Mouse (Mus musculus): ENCODE results near the gene Kcna4. TPM values are rescaled to one million over a fixed set of nuclear protein-coding genes. Genes with fewer than 3 reads are reported as not detected.

Kcna4 gene
- 1 to 10 TPM; 2.5 to 3.2 TPM for total RNA-seq (2021)

DNA sequence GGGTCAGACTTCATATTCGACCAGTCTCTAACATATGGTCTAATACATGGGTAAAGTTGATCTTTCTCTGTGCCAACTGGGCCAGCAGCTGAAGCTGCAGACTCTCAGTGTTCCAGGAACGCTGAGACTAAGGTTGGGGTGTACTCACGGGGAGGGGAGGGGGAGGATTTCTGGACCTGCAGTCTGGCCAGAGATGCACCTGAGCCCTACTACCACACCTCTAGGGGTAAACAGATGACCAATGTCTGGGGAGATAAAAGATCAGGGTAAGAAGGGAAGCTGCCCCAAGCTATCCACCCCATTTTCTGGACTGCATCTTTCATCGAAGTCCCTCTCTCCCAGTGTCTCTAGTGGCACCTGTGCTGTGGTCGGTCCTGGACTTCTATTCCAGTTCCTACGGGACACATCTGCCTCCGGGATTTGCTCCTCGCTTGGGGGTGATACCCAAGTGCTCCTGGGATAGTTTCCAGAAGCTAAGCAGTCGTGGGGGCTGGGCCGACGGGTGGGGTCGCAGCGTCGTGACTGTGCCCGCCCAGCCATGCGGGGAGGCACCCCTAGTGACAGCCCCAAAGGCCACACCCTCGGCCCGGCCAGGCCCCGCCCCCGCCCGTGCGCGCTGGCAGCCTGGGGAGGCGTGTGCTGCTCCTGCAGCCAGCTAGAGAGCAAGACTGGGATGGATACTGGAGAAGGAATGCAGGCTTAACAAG is at the start of gene Kcna4:
Gene Kcna4, plus strand, starts transcription at position 650 of the 707 bp plus-strand sequence.
- DNase-seq (ENCODE audit: low spot score) = peak; percentile 3
- intact Hi-C loops (cut with DNase I) = loop anchor here (5.0 kb wide), 1 partner anchor 58 kb away; no protein-coding TSS in a partner anchor

GRCm38 (mm10) chr2:107258091-107258490 is 32.3 kb upstream of the Kcna4 start:
- no peak for DNase-seq (ENCODE audit: low spot score)
- intact Hi-C loops (cut with DNase I) = no loop called here

DNA sequence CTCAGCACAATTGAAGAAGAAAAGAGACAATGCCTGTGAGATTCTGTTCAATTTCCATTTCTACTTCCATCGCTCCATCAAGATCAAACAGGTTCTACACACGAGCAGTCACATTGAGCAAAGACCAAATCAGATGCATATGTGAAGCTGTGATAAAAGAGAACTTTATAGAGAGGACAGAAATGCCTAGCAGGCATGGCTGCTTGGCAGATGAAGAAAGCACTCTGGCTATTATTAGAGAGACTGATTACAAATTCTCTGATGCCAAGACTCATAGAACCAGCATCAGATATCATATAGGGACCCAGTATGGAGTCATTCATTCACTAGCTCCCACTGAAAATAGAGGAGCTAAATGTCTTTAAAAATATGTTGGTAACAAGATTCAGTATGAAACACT is 24.2 kb upstream of the Kcna4 start:
- no peak for DNase-seq (ENCODE audit: low spot score)
- intact Hi-C loops (cut with DNase I) = no loop called here

- intact Hi-C loops (cut with DNase I) = no loop called here
Observed at GRCm38 (mm10) chr2:107270050-107270449, 20.4 kb upstream of the Kcna4 start.

GRCm38 (mm10) chr2:107290697-107291019 is 219 bp downstream of the Kcna4 start:
- DNase-seq (ENCODE audit: low spot score) = no peak
- intact Hi-C loops (cut with DNase I) = loop anchor here (5.0 kb wide), 1 partner anchor 58 kb away; no protein-coding TSS in a partner anchor

More at GRCm38 (mm10) chr2:107270050-107270449, 20.4 kb upstream of the Kcna4 start:
- DNase-seq (ENCODE audit: low spot score) = no peak

GRCm38 (mm10) chr2:107291142-107291541 is 703 bp downstream of the Kcna4 start:
- intact Hi-C loops (cut with DNase I) = loop anchor here (5.0 kb wide), 1 partner anchor 59 kb away; no protein-coding TSS in a partner anchor
- no peak for DNase-seq (ENCODE audit: low spot score)

GRCm38 (mm10) chr2:107294521-107294920 is 4.1 kb downstream of the Kcna4 start:
- intact Hi-C loops (cut with DNase I) = loop anchor here (5.0 kb wide), 1 partner anchor 62 kb away; no protein-coding TSS in a partner anchor

DNA sequence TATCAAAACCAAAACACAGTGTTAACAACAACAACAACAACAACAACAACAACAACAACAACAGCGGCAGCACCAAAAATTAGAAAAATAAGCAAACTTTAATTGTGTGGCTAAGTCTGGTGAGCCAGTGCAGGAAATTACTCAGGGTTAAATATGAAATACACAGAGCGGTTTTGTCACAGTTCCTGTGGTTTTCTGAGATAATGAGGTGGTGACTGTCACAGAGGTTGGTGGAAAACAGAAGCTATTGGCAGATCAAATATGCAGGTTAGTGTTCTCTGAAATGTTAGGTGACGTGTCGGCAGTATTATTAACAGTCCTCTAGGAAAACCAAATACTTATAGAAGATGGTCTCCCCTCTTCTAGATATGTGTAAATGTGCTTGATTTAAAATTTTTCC is 11.4 kb downstream of the Kcna4 start:
- intact Hi-C loops (cut with DNase I) = no loop called here
- no peak for DNase-seq (ENCODE audit: low spot score)

More at GRCm38 (mm10) chr2:107294521-107294920, 4.1 kb downstream of the Kcna4 start:
- DNase-seq (ENCODE audit: low spot score) = no peak

DNA sequence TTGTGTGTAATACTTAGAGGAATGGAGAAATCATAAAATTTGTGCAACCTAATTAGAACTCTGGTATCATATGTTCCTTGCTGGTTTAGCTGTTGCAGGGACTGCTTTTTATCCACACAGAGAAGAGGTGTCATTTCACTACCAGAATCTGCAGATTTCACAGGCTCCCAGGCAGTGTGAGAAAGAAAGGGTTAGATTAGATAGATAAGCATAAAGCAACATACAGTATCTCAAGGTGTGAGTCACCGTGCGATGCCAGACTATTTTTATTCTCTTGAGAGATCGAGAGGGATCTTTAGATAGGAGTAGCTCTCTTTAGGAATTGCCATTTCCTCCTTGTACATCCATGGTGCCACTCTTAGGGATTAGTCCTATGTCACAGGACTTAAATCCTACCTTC is 14.3 kb downstream of the Kcna4 start:
- DNase-seq (ENCODE audit: low spot score) = no peak
- intact Hi-C loops (cut with DNase I) = no loop called here

DNA sequence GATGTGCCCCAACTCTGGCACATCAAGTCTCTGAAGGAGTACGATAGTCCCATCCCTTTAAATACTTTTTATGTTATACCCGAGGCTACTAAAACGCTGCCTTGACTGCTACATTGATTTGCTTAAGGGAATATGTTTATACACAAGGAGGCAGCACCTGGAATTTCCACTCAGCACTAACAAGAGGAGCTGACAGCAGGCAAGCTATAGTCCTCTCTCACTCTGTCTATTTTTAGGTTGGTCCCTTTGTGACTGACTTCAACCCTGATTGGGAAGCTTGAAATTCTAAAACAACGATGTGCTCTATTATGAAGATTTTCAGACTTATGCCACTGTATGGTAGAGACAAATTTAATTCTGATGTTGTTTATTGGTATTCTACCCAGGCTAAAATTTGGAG is 15.6 kb downstream of the Kcna4 start:
- DNase-seq (ENCODE audit: low spot score) = no peak
- intact Hi-C loops (cut with DNase I) = no loop called here

DNA sequence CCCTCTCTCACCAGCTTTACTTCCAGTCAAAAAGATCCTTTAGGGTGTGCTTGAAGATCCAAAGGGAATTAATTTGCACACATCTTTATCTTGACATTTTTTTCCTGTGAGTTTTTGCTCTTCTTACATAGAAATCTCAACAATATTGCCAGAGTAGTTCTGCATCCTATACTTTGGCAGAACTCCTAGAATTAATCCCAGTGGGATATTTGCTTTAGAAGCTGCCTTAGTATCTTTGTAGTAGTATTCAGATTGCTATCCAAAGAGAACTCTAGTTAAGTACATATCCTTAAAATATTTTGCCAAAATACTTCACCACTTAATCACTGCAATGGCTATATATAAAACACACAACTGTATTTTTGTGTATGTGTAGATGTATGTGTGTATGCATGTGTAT is 28.2 kb downstream of the Kcna4 start:
- intact Hi-C loops (cut with DNase I) = no loop called here
- no peak for DNase-seq (ENCODE audit: low spot score)

GRCm38 (mm10) chr2:107321596-107322226 is 31.3 kb downstream of the Kcna4 start:
- no peak for DNase-seq (ENCODE audit: low spot score)
- intact Hi-C loops (cut with DNase I) = no loop called here

DNA sequence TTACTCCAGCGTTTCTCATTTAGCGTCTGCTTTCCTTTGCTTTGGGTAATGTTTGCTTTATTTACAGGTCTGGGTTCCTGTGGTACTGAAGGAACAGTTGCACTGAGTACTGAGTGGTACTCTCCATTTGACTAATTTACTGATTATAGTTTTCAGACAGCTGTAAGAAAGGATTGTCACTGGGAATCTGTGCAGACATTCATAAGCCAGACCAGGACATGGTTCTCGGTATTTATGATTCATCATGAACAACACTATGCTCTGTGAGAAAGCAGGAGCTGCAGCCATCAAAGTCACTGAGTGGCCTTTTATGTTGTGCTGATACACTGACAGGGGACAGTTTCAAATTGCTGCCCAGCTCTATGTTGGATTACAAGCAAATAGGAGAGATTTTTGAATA is 33.7 kb downstream of the Kcna4 start:
- intact Hi-C loops (cut with DNase I) = no loop called here
- no peak for DNase-seq (ENCODE audit: low spot score)

DNA sequence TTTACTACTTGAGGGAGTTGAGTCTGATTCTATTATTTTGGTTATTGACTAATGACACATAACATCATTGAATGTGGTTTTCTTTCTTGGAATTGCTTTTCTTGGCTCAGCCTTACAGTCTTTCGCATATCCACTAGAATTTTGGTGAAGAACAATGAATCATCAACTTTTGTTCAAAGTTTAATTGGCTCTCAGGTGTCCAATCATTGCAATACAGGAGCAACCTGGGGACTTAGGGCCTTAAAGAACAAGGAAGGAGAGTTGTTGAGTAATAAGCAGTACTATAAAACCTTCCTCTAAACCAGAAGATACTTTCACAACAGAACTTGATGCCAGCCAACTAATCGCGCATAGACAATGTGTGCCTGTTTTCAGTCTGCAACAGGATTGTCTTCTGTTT is 36.8 kb downstream of the Kcna4 start:
- intact Hi-C loops (cut with DNase I) = no loop called here

DNA sequence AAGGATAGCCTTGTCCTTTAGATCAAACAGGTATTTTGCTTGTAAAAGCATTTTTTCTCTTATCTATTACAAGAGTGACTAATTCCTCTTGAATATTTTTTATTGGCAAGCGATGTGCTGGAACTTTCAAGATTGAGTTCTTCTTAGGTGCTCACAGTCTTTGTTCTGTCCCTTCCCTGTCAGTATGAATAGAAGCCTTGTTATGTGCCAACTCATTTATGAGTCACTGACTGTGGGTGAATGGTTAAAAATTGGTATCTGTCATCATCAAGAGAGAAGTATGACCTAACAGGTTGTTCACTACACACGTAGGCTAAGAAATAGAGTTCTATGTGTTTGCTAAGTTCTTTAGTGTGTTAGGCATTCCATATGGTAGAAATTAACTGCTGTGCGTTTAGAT is 50.9 kb downstream of the Kcna4 start:
- DNase-seq (ENCODE audit: low spot score) = no peak
- intact Hi-C loops (cut with DNase I) = no loop called here

More for the DNA sequence above, 36.8 kb downstream of the Kcna4 start:
- no peak for DNase-seq (ENCODE audit: low spot score)

- intact Hi-C loops (cut with DNase I) = no loop called here
- DNase-seq (ENCODE audit: low spot score) = no peak
Observed at GRCm38 (mm10) chr2:107344807-107345206, 54.4 kb downstream of the Kcna4 start.

- intact Hi-C loops (cut with DNase I) = no loop called here
- DNase-seq (ENCODE audit: low spot score) = no peak
Observed at GRCm38 (mm10) chr2:107345299-107345698, 54.9 kb downstream of the Kcna4 start.

Other genes starting within 250 kb of the Kcna4 start
- not detected for gene Fshb, start 231.0 kb upstream of the Kcna4 start, total RNA-seq (2021)

Measured in heart, postnatal 25 days (tissue).